Mouse (Mus musculus): ENCODE data around the gene Slc12a7. TPM values are rescaled to one million over a fixed set of nuclear protein-coding genes. Genes with fewer than 3 reads are reported as not detected.
A peak's percentile ranks its signal among the peaks of the same experiment; 100 is the strongest.

The Slc12a7 gene
- polyA plus RNA-seq (2015; fragmentation: Nextera tagmentation; extraction: Ambion mirVana) = 6.5 and 7.0 TPM in 2 replicates

DNA sequence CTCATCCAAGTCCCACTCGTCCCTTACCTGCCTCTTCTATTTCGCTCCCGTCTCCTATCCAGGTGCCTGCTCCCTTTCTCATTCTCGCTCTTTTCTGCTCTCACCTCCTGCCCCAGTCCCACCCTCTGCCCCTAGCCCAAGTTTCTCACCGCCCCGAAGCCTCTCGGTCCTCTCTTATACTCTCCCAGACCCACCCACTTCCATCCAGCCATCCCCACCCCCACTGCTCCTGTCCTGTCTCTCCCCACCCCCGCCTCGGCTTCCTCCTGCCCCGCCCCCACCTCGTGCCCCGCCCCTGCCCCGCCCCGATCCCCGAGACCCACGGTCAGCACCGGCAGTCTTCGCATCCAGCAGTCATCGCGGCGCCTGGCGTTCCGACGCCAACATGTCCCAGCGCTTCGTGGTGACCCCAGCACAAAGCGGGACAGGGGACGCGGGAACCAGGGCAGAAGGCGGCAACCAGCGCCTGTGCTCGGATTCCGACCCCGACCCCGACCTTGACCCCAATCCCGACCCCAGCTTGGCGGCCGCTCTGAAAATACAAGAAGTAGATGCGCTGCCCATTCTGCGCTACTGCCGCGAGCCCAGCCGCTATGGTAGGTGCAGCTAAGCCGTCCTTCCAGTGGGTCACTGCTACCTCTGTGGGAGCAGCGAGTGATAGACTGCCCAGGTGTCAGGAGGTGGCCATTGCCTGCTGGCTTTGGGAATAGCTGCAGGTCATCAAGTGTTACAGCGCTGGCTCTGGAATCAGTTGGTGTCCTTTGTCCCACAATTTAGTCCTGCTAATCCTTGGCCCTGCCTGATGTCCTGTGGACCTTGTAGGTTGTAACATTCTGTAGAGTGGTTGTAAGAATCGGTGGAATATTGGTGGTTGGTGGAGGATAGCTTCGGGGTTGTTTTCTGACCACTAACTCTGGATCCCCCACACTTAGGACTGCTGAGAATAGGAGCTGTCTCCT, at the start of gene Slc12a7:
Gene Slc12a7, plus strand, starts transcription at position 353 of the 959 bp plus-strand sequence.
- DNase-seq (peak; percentile 62), ATAC-seq (peak; percentile 41)
- no peak for TF ChIP-seq EP300 (IDR thresholded peaks at IDR 0.05; ENCODE audit: low read depth)
- TF ChIP-seq CTCF (IDR thresholded peaks at IDR 0.05; ENCODE audit: low read depth) = no peak
- peaks cover 9% of the 10 kb centered on the region for H3K27me3 ChIP-seq (ENCODE audit: insufficient read depth, low read length)
- H3K4me2 ChIP-seq (ENCODE audit: low read depth, low read length) = peak within 1 kb of the TSS; percentile 73
- no peaks in the 10 kb centered on the region for H3K9me3 ChIP-seq (ENCODE audit: low read length)
- H3K27ac ChIP-seq (ENCODE audit: low read depth) = no peak within 1 kb of the TSS
- peak within 1 kb of the TSS; percentile 37 for H3K4me3 ChIP-seq (ENCODE audit: low read depth, low read length)
- H3K4me1 ChIP-seq (ENCODE audit: insufficient read depth) = peaks cover 17% of the 10 kb centered on the region
- no peaks in the 10 kb centered on the region for H3K36me3 ChIP-seq (replicated peaks; ENCODE audit: insufficient read depth, low read length)
- WGBS (ENCODE audit: insufficient replicate concordance) = 6% methylated on average over 45 of the region's 48 CpGs
- 0 out of 2 replicates have a peak within 1 kb of the TSS, but pooled peaks have one; percentile 34 for H3K9ac ChIP-seq (replicated peaks)

- 71% methylated on average over 11 of the region's 11 CpGs for WGBS (ENCODE audit: insufficient replicate concordance)
- DNase-seq (no peak), ATAC-seq (no peak)
- H3K27ac ChIP-seq (ENCODE audit: low read depth) = no peak overlapping the region
- TF ChIP-seq EP300 (IDR thresholded peaks at IDR 0.05; ENCODE audit: low read depth) (no peak), CTCF (IDR thresholded peaks at IDR 0.05; ENCODE audit: low read depth) (no peak)
- no peaks in the 10 kb centered on the region for H3K27me3 ChIP-seq (ENCODE audit: insufficient read depth, low read length)
- no peak overlapping the region for H3K4me2 ChIP-seq (ENCODE audit: low read depth, low read length)
- no peaks in the 10 kb centered on the region for H3K9me3 ChIP-seq (ENCODE audit: low read length)
- H3K4me3 ChIP-seq (ENCODE audit: low read depth, low read length) = no peak overlapping the region
- H3K36me3 ChIP-seq (replicated peaks; ENCODE audit: insufficient read depth, low read length) = no peaks in the 10 kb centered on the region
- peaks cover 10% of the 10 kb centered on the region for H3K4me1 ChIP-seq (ENCODE audit: insufficient read depth)
- H3K9ac ChIP-seq (replicated peaks) = no peak overlapping the region
Observed at GRCm38 (mm10) chr13:73683682-73684081, 49.2 kb upstream of the Slc12a7 start.

DNA sequence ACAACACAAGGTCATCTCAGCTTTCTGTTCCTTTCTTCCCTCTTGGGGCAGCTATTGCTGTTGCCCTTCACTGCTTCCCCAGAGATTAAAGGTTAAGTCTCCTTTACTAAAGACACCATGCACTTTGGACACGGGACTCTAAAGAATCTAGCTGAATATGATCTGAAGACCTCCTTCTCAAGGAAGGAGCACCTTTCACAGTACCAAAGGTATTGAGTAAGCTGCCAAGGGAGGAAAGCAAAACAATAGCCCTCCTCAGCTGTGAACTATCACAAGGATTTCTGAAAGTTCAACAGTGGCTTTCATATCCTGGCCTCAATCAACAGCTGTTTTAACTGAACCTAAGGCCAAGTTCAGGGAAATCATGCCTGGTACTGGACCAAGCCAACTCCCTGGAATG, 48.5 kb upstream of the Slc12a7 start:
- Histone ChIP-seq H3K27ac (ENCODE audit: low read depth) (no peak overlapping the region), H3K4me2 (ENCODE audit: low read depth, low read length) (no peak overlapping the region), H3K4me1 (ENCODE audit: insufficient read depth) (peaks cover 10% of the 10 kb centered on the region), H3K27me3 (ENCODE audit: insufficient read depth, low read length) (no peaks in the 10 kb centered on the region), H3K9ac (replicated peaks) (no peak overlapping the region), H3K36me3 (replicated peaks; ENCODE audit: insufficient read depth, low read length) (no peaks in the 10 kb centered on the region), H3K4me3 (ENCODE audit: low read depth, low read length) (no peak overlapping the region), H3K9me3 (ENCODE audit: low read length) (no peaks in the 10 kb centered on the region)
- TF ChIP-seq EP300 (IDR thresholded peaks at IDR 0.05; ENCODE audit: low read depth) (no peak), CTCF (IDR thresholded peaks at IDR 0.05; ENCODE audit: low read depth) (no peak)
- 81% methylated on average over 1 of the region's 1 CpGs for WGBS (ENCODE audit: insufficient replicate concordance)
- no peak for ATAC-seq
- no peak for DNase-seq

GRCm38 (mm10) chr13:73685502-73685901, 47.4 kb upstream of the Slc12a7 start:
- no peak overlapping the region for H3K4me3 ChIP-seq (ENCODE audit: low read depth, low read length)
- peaks cover 2% of the 10 kb centered on the region; the same call in 1 of the 2 replicates for H3K4me1 ChIP-seq (ENCODE audit: insufficient read depth)
- no peak overlapping the region for H3K4me2 ChIP-seq (ENCODE audit: low read depth, low read length)
- no peaks in the 10 kb centered on the region for H3K36me3 ChIP-seq (replicated peaks; ENCODE audit: insufficient read depth, low read length)
- no peak overlapping the region for H3K27ac ChIP-seq (ENCODE audit: low read depth)
- TF ChIP-seq CTCF (IDR thresholded peaks at IDR 0.05; ENCODE audit: low read depth) (no peak), EP300 (IDR thresholded peaks at IDR 0.05; ENCODE audit: low read depth) (no peak)
- no peaks in the 10 kb centered on the region for H3K9me3 ChIP-seq (ENCODE audit: low read length)
- H3K9ac ChIP-seq (replicated peaks) = no peak overlapping the region
- DNase-seq (no peak), ATAC-seq (no peak)
- no peaks in the 10 kb centered on the region for H3K27me3 ChIP-seq (ENCODE audit: insufficient read depth, low read length)
- 74% methylated on average over 6 of the region's 6 CpGs for WGBS (ENCODE audit: insufficient replicate concordance)

GRCm38 (mm10) chr13:73687601-73688000, 45.3 kb upstream of the Slc12a7 start:
- Histone ChIP-seq H3K4me3 (ENCODE audit: low read depth, low read length) (no peak overlapping the region), H3K9me3 (ENCODE audit: low read length) (no peaks in the 10 kb centered on the region), H3K36me3 (replicated peaks; ENCODE audit: insufficient read depth, low read length) (no peaks in the 10 kb centered on the region), H3K27me3 (ENCODE audit: insufficient read depth, low read length) (no peaks in the 10 kb centered on the region), H3K27ac (ENCODE audit: low read depth) (no peak overlapping the region), H3K9ac (replicated peaks) (no peak overlapping the region), H3K4me1 (ENCODE audit: insufficient read depth) (peaks cover 8% of the 10 kb centered on the region), H3K4me2 (ENCODE audit: low read depth, low read length) (no peak overlapping the region)
- 69% methylated on average over 3 of the region's 3 CpGs for WGBS (ENCODE audit: insufficient replicate concordance)
- DNase-seq (no peak), ATAC-seq (no peak)
- no peak for TF ChIP-seq CTCF (IDR thresholded peaks at IDR 0.05; ENCODE audit: low read depth)
- TF ChIP-seq EP300 (IDR thresholded peaks at IDR 0.05; ENCODE audit: low read depth) = no peak

- DNase-seq = no peak
- H3K9me3 ChIP-seq (ENCODE audit: low read length) = no peaks in the 10 kb centered on the region
- H3K27me3 ChIP-seq (ENCODE audit: insufficient read depth, low read length) = no peaks in the 10 kb centered on the region
- ATAC-seq = no peak
- no peak for TF ChIP-seq CTCF (IDR thresholded peaks at IDR 0.05; ENCODE audit: low read depth)
- TF ChIP-seq EP300 (IDR thresholded peaks at IDR 0.05; ENCODE audit: low read depth) = no peak
- H3K4me3 ChIP-seq (ENCODE audit: low read depth, low read length) = no peak overlapping the region
- peaks cover 8% of the 10 kb centered on the region for H3K4me1 ChIP-seq (ENCODE audit: insufficient read depth)
- no peak overlapping the region for H3K9ac ChIP-seq (replicated peaks)
- no peaks in the 10 kb centered on the region for H3K36me3 ChIP-seq (replicated peaks; ENCODE audit: insufficient read depth, low read length)
- 57% methylated on average over 4 of the region's 4 CpGs for WGBS (ENCODE audit: insufficient replicate concordance)
- H3K4me2 ChIP-seq (ENCODE audit: low read depth, low read length) = no peak overlapping the region
- H3K27ac ChIP-seq (ENCODE audit: low read depth) = no peak overlapping the region
Observed at GRCm38 (mm10) chr13:73688934-73689333, 44.0 kb upstream of the Slc12a7 start.

Measured in liver, postnatal 0 days (tissue).